Mouse (Mus musculus) brain, embryonic 18.5 days (tissue): ENCODE measurements around the gene Gm43738.
"Not testable (repeated sequence)": the region's sequence is repeated elsewhere in the genome, so short reads cannot be mapped to it uniquely, and the experiment has no call there.

Source experiments
- DNase-seq: peaks from one replicate; pipeline ENCODE4 v3.0.0-alpha.2; 2012; ENCODE audit warnings: low read depth, low spot score

Gene Gm43738

DNA sequence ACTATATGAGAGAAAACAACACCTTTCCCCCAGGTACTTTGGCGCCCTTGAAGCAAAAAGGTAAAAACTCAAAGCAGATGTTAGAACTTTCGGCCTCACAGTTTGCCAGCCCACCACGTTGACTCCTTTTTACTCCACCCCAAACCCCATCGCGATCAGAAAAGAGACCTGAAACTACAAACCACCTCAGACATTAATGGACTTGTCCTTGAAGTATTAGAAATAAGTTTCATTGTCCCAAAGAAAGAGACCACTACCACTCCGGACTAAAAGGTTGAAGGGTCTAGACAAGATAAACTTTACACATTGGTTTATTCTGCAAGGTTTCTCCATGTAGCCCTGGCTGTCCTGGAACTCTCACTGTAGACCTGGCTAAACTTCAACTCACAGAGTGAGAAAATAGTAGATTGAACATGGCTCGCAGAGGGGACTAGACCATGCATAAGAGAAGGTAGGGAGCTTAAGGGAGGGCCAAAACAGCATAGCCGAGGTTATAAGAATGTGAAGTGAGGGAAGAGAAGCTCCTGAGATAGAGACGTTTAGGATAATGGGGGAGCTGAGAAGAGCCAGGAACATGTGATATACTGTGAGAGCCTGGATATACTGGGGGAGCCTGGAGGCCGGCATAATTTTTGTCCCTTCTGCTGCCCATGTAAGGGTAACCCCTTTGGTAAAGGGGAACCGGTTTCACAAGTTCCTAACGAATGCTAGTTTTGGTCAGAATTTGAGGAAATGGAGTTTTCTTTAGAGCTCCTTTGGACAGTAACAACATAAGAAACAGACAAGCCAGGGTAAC lies 1.8 kb upstream of the Gm43738 start:
- DNase-seq: no peak

DNA sequence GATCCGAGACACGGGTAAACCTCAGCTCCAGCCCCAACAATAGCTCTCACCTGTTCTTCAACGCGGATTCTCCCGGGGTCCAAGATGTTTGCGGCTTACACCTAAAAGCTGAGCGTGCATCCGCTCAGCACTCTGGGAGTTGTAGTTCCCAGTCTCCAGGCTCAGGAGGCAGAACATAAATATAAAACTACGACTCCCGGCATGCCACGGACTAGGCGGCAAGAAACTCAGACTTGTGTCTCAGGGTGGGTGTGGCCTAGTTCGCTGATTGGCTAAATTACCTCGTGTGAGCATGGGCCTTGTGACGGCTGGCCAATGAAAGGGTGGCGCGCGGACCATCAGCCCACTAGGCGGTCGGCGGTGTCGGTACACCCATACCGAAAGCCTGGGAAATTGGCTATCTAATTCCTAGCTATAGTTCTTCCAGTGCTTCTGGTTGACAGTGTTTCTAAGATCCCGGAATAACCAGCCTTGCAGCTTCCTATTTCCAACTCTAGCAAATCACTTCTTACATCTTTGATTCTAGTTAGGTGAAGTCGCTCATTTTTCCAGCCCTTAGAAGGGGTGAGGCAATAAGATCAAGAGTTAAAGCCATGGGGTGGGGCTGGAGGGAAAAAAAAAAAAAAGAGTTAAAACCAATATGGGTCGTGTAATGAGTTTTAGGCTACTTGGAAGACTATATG lies 1.1 kb upstream of the Gm43738 start, which contains the start of gene Fdps:
Gene Fdps (minus strand): TSS at position 148 of the 683 bp plus-strand sequence.
- DNase-seq: peak; percentile 99

DNA sequence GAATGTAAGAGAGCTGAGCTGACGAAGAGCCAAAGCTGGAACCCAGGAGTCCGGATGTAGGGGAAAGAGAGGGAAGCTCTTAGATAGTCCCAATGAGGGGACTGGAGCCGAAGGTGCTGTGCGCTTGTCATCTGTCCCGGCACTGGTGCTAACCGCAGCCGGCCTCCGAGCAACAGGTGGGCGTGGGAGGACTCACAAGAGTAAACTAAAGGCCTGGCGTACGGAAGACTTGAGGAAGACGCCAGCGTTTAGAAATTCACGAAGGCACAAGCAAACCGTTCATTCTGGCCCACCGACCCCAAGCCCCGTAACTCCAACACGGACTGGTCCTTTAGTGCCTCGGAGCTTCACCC lies 536 bp upstream of the Gm43738 start:
- DNase-seq: no peak

DNA sequence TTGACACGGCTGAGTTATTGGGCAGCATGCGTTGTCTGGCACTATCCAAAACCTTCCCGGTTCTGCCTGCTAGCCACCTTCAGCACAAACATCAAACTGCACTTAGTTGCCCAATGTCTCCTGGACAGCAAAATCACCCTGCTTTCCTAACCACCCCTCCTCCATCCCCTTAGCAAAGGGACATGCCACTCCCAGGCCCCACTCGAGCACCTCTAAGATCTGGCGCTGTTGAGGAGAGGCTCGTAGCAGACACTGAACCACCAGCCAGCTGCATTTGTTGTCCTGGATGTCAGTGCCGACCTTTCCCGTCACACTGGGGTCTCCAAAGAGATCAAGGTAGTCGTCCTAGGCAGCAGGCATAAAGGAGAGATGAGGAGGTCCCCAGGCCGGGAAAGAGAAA lies 6.9 kb downstream of the Gm43738 start:
- no peak for DNase-seq

DNA sequence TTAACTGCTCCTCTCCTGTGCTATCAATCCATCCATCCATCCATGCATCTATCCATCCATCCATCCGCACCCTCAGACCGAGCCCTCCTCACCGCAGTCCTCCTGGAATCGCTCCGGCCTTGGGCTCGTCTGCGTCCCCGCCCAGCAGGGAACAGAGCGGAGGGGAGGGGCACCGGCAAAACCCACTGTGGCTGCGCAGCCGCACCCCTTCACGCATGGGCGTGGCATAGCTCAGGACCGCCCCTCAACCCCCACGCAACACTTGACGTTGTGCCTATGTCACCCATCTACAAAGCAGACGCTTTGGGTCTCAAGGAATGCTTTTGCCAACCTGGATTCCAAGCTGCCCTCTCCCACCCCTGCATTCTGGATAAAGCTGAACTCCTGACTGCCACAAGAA lies 7.7 kb downstream of the Gm43738 start, which contains the start of gene Rusc1:
Gene Rusc1 (minus strand): TSS at position 137 of the 400 bp plus-strand sequence.
- DNase-seq: peak; percentile 85

DNA sequence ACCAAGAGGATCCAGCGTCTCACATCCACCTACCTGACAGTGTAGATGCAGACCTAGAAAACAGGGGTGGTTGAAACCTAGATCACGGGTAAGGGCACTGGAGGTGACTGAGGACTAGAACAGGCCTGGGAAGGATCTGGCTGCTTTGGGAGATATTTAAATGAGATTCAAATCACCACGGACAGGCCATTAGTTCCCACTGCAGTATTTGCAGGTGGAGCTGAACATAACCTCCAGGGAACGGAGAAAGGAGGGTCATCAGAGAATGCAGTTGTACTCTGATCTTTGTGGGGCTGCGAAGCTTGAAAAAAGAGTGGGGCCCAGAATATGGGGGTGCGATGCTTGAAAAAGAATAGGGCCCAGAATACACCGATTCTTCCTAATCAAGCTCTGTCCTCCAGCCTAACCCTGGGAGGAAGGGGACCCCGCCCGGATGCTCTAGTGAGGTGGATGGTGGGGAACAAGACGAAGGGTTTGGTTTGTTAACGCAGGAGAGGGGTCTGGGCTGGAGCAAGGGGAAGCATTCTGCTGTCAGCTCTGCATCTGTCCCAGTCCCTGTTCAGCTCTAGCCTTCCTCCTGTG lies 8.3 kb downstream of the Gm43738 start:
- DNase-seq: no peak

DNA sequence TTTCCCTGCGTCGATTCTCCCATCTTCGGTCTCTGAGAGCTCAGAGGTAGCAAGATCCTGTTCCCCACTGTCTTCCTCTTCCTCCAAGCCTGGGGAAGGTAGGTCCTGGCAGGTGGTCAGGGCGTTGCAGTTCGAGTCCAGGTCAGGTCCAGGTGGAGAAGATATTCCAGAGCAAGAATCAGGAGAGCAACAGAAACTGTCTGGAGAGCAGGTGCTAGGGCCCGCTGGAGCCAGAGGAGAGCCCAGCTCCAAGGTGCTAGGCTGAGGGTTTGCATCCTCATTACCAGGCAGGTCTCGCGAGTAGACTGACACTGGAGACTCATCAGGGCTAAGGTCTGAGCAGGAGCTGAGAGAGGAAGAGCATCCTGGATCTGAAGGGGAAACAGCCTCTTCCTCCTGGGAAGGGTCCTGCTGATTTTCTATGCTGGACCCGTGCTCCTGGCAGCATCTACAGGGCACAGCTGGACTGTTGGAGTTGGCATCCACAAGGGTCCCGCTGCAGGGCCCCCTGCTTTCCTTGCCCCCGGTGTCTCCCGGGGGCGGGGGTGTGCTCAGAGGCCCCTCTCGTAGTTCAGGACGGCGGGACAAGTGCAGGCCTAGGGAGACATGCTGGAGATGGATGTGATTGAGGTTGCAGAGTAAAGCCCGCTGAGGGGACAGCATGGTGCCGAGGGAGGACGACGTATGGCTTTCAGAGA lies 8.9 kb downstream of the Gm43738 start:
- no peak for DNase-seq

DNA sequence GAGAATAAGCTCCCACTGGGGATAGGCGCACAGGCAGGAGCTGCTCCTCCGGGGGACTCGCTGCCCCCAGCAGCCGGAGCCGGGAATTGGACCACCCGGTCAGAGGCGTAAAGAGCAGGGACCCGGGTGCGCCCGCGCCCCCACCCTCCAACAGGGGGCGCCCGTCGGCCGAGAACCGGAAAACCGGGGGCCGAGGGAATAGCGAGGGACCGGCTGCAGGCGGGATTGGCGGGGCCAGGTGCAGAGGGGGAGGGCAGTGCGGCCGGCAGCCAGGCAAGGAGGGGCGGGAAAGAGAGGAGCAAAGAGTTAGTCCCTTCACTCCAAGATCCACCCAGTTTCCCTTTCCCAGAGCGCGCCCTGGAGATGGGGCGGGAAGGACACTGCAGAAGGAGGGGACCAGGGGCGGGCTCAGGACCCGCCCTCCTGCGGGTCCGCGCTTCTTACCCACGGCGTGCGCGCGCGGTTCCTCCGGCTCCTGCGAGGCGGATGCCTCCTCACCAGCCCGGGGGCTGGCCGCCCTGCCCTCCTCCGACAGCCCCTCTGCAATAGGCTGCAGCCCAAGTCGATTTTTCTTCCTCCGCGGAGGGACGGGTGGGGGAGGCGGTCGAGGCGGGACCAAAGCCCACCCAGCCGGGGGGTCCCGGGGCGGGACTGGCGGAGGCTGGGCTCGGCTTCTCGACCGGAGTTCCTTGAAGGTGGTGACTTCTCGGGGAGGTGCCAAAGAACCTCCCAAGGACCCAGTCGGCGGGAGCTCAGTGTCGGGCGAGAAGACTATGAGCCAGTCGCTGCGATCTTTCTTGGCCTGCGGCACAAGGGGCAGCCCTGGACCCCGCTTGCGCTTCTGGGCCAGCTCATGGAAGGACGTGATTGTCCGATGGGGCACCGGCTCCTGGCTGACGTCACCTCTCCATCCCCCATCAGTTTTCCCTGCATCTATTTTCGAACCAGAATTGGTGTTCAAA lies 9.9 kb downstream of the Gm43738 start:
- DNase-seq: no peak

DNA sequence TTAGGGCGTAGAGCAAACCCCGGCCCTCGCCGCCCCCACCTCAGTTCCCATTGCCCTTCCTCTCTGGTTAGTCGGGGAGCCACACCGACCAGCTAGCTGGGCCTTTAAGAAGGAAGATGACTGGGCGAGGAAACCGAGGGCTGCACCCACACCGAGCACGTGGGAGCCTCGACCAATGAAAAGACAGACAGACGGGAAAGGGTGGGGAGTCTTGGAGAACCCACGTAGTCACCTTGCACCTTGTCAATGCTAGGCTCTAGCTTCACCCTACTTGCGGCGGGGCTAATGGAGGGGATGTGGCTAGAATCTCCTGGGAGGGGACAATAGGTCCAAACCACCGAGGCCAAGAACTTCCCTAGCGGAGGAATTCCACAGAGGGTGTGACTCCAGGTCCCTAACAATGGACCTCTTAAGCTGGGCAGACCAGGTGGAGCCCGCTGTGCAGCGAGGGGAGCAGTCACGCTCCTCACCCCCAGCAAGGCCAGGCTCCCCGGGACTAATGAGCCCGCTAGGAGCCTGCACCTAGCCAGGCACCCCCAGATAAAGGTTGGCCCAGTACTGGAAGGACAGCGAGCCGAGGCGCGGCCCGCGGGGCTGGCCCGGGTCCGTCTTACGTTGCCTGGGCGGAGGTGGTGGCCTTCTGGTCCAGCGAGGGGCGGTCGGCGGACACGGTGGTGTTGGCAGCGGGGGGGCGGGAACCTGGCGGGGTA lies 10.9 kb downstream of the Gm43738 start:
- DNase-seq: peak; percentile 69

DNA sequence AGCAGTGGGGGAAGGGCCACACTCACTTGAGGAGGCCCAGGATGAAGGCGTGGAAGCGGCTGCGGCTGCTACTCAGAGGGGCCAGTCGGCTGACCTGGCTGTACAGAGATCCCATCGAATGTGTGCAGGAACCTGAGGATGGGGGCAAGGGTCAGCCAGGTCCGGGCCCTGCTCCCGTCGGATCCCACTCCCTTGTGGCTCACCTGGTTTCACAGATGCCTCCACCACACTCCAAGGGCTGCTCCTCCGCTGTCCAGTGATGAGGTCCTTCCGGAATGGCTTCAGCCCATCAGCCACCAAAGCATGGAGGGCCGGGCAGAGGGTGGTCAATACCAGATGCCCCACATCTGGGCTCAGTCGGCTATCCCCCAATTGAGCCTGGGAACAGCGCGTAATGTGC lies 11.9 kb downstream of the Gm43738 start:
- no peak for DNase-seq

DNA sequence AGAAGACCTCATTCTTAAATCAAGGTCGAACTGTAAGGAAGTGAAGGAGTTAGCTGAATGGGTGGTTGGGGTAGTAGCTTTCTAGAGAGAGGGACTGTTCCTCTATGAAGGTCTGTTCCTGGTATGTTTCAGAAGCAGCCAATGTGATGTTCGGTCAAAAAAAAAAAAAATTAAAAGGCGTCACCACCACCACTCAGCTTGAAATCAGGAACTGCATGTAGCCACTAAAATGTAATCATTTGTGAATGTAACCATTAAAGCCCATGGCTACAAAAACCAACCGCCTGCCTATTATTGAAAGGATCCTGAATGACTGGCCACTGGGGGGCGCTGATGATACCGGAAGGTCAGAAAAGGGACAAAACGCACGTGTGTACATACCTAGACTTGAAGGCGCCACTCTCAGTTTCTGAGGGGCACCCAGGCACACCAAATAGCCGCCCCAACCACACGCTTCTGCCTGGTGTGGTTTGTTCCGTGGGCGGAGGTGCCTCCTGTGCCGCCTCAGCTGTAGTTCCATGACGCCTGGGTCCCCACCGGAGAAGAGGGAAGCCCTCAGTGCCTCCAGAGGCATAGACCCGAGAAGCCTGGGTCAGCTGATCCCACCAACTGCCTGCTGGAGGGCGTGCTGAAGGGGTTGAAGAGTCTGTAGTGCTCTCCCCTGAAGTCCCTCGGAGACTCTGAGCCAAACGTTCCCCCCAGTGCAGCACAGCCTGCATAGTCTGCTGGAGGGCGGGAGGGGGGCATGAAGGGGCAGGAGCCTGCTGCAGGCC lies 13.4 kb downstream of the Gm43738 start:
- DNase-seq: no peak

DNA sequence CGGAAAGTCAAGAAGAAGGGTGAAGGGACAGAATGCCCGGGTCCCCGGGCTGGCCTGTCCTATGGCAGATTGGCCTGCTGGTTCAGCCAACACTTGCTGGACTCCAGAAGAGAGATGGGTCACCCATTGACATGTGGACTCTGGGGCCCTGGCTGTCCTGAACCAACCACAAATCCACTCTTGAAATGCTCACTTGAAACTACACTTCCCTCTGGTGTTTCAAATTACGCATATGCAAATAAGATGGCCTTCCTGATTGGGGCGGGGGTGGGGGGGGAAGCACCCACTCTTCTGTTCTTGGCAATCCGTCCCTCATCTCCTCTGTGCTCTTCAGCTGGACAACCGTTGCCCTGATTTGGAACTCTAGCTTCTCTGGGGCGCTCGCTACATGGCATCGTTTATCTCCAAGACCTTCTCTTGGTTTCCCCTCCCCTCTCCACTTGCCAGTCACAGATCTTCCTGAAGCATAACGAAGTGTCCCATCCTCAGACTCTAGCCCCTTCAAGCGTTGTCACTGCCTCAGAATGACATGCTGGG lies 16.2 kb downstream of the Gm43738 start:
- no peak for DNase-seq

DNA sequence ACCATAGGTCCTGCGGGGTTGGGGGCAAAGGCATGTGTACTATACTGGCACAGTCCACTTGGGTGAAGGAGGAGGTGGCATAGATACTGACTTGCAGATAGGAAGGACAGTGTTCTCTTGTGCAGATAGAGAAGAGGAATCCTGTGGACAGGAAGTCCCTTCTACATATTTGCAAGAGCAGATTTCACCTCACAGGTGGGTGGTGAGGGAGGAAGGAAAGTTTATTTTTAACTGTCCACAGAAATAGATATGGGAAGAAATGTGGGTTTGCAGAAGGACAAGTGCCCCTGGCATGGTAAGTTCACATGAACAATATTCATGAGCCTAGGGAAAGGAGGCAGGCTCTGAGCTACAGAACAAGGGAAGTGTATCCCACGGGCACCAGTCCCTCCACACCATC lies 16.8 kb downstream of the Gm43738 start:
- no peak for DNase-seq

DNA sequence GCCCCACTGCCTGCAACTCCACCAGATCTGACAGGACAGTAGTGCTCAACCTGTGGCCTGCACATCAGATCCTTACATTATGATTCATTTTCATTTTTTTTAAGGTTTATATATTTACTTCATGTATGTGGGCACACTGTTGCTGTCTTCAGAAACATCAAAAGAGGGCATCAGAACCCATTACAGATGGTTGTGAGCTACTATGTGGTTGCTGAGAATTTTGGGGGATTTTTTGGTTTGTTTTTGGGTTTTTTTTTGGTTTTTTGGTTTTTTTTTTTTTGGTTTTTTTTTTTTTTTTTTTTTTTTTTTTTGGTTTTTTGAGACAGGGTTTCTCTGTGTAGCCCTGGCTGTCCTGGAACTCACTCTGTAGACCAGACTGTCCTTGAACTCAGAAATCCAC lies 18.6 kb downstream of the Gm43738 start:
- DNase-seq: not testable (repeated sequence)

DNA sequence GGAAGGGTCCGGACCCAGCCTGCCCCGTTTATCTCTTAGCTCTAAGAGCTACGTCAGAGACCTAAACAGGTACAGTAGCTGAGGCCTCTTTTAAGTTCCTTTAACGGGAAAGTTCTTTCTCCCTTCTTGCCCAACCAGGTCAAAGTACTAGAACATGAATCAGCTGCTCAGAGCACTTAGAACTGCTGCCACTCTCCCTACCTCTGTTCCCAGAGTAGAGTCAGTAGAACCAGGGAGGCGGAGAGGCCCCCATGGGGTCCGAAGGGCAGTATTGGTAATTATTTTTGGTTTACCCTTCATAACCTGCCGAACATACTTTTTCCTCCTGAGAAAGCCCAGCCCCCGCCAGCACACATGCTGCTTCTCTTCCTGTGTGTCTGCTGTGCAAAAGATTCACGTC lies 23.5 kb downstream of the Gm43738 start:
- no peak for DNase-seq

DNA sequence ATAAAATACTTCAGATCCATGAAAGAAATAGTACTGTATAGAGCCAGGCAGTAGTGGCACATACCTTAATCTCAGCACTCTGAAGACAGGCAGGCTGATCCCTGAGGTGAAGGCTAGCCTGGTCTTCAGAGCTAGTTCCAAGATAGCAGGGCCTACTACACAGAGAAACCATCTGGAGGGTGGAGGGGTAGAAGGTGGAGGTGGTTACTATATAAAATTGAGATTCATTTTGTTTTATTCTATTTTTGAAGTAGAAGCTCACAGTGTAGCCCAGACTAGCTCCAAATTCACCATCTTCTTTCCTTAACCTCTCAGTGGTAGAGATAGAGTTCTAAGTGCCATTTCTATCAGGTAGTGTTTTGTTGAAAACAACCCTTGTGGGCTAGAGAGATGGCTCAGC lies 33.6 kb downstream of the Gm43738 start:
- DNase-seq: no peak

DNA sequence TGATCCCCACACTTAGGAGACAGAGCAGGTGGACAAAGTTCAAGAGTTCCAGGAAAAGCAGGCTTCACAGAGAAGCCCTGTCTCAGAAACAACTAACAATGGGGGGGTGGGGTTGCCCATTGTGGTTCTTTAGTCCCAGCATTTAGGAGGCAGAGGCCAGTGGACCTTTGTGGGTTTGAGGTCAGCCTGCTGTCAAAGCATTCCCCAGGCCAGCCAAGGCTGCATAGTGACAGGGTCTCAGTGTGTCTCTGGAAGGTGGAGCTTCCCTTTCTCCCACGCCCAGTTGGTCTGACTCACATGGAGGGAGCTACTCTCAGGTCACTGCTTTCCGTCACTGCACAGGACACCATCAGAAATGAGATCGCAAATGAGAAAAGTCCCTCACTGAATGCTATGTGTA lies 39.2 kb downstream of the Gm43738 start:
- no peak for DNase-seq

DNA sequence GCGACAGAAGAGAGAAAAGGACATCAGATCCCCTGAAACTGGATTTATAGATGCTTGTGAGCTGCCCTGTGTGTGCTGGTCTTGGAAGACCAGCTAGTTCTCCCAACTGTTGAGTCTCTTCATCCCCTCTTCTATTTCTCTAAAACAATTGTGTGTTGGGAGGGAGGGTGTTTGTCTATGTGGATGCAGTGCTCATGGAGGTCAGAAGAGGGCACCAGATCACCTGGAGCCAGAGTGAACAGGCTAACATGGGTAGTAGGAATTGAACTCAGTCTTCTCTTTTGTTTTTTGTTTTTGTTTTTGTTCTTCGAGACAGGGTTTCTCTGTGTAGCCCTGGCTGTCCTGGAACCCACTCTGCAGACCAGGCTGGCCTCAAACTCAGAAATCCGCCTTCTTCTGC lies 42.1 kb downstream of the Gm43738 start:
- no peak for DNase-seq

DNA sequence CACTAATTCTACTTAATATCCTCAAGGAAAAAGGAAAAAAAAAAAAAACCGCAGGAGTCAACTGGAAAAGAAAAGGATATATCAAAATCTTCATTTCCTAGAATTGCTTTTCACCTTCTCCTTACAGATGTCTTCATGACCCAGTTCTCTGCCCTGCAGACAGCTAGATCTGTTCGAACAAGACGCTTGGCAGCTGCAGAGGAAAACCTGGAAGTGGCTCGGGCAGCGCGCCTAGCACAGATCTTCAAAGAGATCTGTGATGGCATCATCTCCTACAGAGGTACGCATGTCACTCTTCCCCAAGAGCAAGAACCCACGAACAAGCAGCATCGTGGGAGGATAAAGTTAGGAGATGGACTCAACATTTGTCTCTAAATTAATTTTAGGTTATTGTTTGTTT lies 42.5 kb downstream of the Gm43738 start:
- no peak for DNase-seq
